Mouse (Mus musculus): Measurements from ENCODE around the gene Ccpg1os. TPM values are rescaled to one million over a fixed set of nuclear protein-coding genes. Genes with fewer than 3 reads are reported as not detected.

The Ccpg1os gene
- total RNA-seq, 2 experiments from 2014 or later: 5.5 to 7.0 TPM

- no peak for DNase-seq
- intact Hi-C loops (cut with DNase I): no loop called here
Observed at GRCm38 (mm10) chr9:72988706-72989105, 3.5 kb upstream of the Ccpg1os start.

- intact Hi-C loops (cut with DNase I): no loop called here
- no peak for DNase-seq
Observed at GRCm38 (mm10) chr9:72987703-72988102, 2.5 kb upstream of the Ccpg1os start.

GRCm38 (mm10) chr9:72983066-72983465, 2.1 kb downstream of the Ccpg1os start:
- no peak for DNase-seq
- intact Hi-C loops (cut with DNase I): no loop called here

- intact Hi-C loops (cut with DNase I): no loop called here
- no peak for DNase-seq
Observed at GRCm38 (mm10) chr9:72975242-72975641, 9.9 kb downstream of the Ccpg1os start.

- intact Hi-C loops (cut with DNase I): no loop called here
- DNase-seq: no peak
Observed at GRCm38 (mm10) chr9:72974734-72975133, 10.4 kb downstream of the Ccpg1os start.

- intact Hi-C loops (cut with DNase I): no loop called here
- DNase-seq: no peak
Observed at GRCm38 (mm10) chr9:72972984-72973383, 12.2 kb downstream of the Ccpg1os start.

- no peak for DNase-seq
- intact Hi-C loops (cut with DNase I): no loop called here
Observed at GRCm38 (mm10) chr9:72972435-72972834, 12.7 kb downstream of the Ccpg1os start.

GRCm38 (mm10) chr9:72969874-72970273, 15.3 kb downstream of the Ccpg1os start:
- no peak for DNase-seq
- intact Hi-C loops (cut with DNase I): no loop called here

GRCm38 (mm10) chr9:72968349-72969061, 16.7 kb downstream of the Ccpg1os start:
- intact Hi-C loops (cut with DNase I): no loop called here
- DNase-seq: peak; percentile 32

- intact Hi-C loops (cut with DNase I): no loop called here
- no peak for DNase-seq
Observed at GRCm38 (mm10) chr9:72961959-72962358, 23.2 kb downstream of the Ccpg1os start.

GRCm38 (mm10) chr9:72961346-72961745, 23.8 kb downstream of the Ccpg1os start:
- intact Hi-C loops (cut with DNase I): no loop called here
- no peak for DNase-seq

GRCm38 (mm10) chr9:72958521-72959450, 26.4 kb downstream of the Ccpg1os start, which contains the start of the genes Dyx1c1 and Gm44503:
Gene Dyx1c1, plus strand, starts transcription at chr9:72958785.
Gene Gm44503, plus strand, starts transcription at chr9:72958852.
- peak; percentile 80 for DNase-seq
- intact Hi-C loops (cut with DNase I): loop anchor here (5.0 kb wide), 1 partner anchor 66 kb away; no protein-coding TSS in a partner anchor

GRCm38 (mm10) chr9:72955546-72955945, 29.6 kb downstream of the Ccpg1os start:
- DNase-seq: peak; percentile 37
- intact Hi-C loops (cut with DNase I): loop anchor here (5.0 kb wide), 1 partner anchor 63 kb away; no protein-coding TSS in a partner anchor

- intact Hi-C loops (cut with DNase I): loop anchor here (5.0 kb wide), 1 partner anchor 62 kb away; no protein-coding TSS in a partner anchor
- peak; percentile 16 for DNase-seq
Observed at GRCm38 (mm10) chr9:72954746-72955145, 30.4 kb downstream of the Ccpg1os start.

GRCm38 (mm10) chr9:72949572-72949971, 35.6 kb downstream of the Ccpg1os start:
- intact Hi-C loops (cut with DNase I): no loop called here
- DNase-seq: no peak

- intact Hi-C loops (cut with DNase I): no loop called here
Observed at GRCm38 (mm10) chr9:72947010-72947409, 38.2 kb downstream of the Ccpg1os start.

GRCm38 (mm10) chr9:72944286-72944685, 40.9 kb downstream of the Ccpg1os start:
- DNase-seq: no peak
- intact Hi-C loops (cut with DNase I): no loop called here

More at GRCm38 (mm10) chr9:72947010-72947409, 38.2 kb downstream of the Ccpg1os start:
- DNase-seq: no peak

GRCm38 (mm10) chr9:72943424-72943823, 41.8 kb downstream of the Ccpg1os start:
- intact Hi-C loops (cut with DNase I): no loop called here
- DNase-seq: no peak

GRCm38 (mm10) chr9:72936301-72936700, 48.9 kb downstream of the Ccpg1os start:
- intact Hi-C loops (cut with DNase I): no loop called here
- no peak for DNase-seq

- intact Hi-C loops (cut with DNase I): no loop called here
- no peak for DNase-seq
Observed at GRCm38 (mm10) chr9:72935309-72935708, 49.9 kb downstream of the Ccpg1os start.

- DNase-seq: no peak
- intact Hi-C loops (cut with DNase I): no loop called here
Observed at GRCm38 (mm10) chr9:72931166-72931790, 53.9 kb downstream of the Ccpg1os start.
